Mouse (Mus musculus) hematopoietic multipotent progenitor cell, adult 10-12 weeks (in vitro differentiated cells): ENCODE data around the gene Trp53rkb. TPM values are rescaled to one million over a fixed set of nuclear protein-coding genes. Genes with fewer than 3 reads are reported as not detected.

Source experiments
- polyA plus RNA-seq: library from polyadenylated mRNA; stranded (reverse); fragments of >175 nt; gene quantifications from 2 replicates; pipeline ENCODE4 v1.2.3, GENCODE M21; 2012; ENCODE audit warnings: low replicate concordance

Gene Trp53rkb
- polyA plus RNA-seq: 5.0 and 7.1 TPM in 2 replicates

GRCm38 (mm10) chr2:166792355-166792754 is at the start of gene Trp53rkb:
Gene Trp53rkb (plus strand): TSS chr2:166792531.

GRCm38 (mm10) chr2:166805250-166806172 is 13.2 kb downstream of the Trp53rkb start, which contains the start of gene Arfgef2:
Gene Arfgef2 (plus strand): TSS chr2:166805588.

Other genes starting within 250 kb of the Trp53rkb start
- 102 and 107 TPM in 2 replicates for gene Prex1, start 78.7 kb upstream of the Trp53rkb start, polyA plus RNA-seq
- 10.5 and 11.4 TPM in 2 replicates for gene Arfgef2, start 13.1 kb downstream of the Trp53rkb start, polyA plus RNA-seq
- gene Cse1l, start 113.5 kb downstream of the Trp53rkb start, polyA plus RNA-seq: 2.4 and 11.2 TPM in 2 replicates
- 22.4 and 32.3 TPM in 2 replicates for gene Stau1, start 203.8 kb downstream of the Trp53rkb start, polyA plus RNA-seq
- 29.7 and 48.3 TPM in 2 replicates for gene Ddx27, start 222.7 kb downstream of the Trp53rkb start, polyA plus RNA-seq